Mouse (Mus musculus): ENCODE results near the gene Mdfi.

GRCm38 (mm10) chr17:47767081-47767455, 67.4 kb downstream of the Mdfi start:
- TF ChIP-seq CTCF (conservative IDR thresholded peaks at IDR 0.05; ENCODE audit: low read length), result no peak
- no peak for TF ChIP-seq NANOG (IDR thresholded peaks at IDR 0.05; ENCODE audit: borderline replicate concordance, low read length)
- no peak for TF ChIP-seq POU5F1 (IDR thresholded peaks at IDR 0.05; ENCODE audit: borderline replicate concordance, low read length)
